Mouse (Mus musculus): ENCODE measurements around the gene Gm20388.

DNA sequence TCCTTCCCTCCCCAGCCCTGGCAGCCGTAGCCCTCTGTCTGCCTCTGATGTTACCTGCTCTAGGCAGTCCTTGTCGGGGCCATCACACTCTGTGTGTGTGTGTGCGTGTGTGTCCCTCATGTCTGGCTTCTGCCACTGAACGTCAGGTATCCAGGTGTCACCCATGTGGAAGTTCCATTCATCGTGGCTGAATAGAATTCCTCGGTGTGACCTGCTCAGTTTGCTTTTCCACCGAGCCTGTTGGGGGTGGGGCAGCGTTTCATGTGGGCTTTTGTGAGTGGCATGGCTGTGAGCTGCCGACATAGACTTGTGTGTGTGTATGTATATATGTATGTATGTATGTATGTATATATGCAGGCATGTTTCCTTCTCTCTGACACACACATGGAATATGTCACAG, 375.2 kb downstream of the Gm20388 start:
- TF ChIP-seq CTCF (IDR thresholded peaks at IDR 0.05; ENCODE audit: low read depth) (no peak), EP300 (IDR thresholded peaks at IDR 0.05; ENCODE audit: low read depth) (no peak)
